Comparison of ENCODE assay signal across 21 mouse cellular contexts in genomic region chr5:77082735-77083134, GRCm38 (mm10). TPM values are rescaled to one million over a fixed set of nuclear protein-coding genes. Genes with fewer than 3 reads are reported as not detected.
DNase-seq lines count a peak whose midpoint lies in the region; ATAC-seq lines count a peak whose summit lies in the region.
"Had no signal": no experiment of that assay in that cellular context is flagged by ENCODE, and none has a peak within 500 bp of the region (broad histone marks: within the 10 kb centered on the region; RNA-seq: fewer than 3 reads in every experiment).

No protein-coding gene starts in this region.

- no peaks in the 10 kb centered on the region for H3K9me3 ChIP-seq in neural tube, embryonic 15.5 days (replicated peaks)
- H3K9me3 ChIP-seq: embryonic facial prominence, embryonic 12.5 days; heart, embryonic 15.5 days; hindbrain, embryonic 13.5 days; limb, embryonic 10.5 days; midbrain, embryonic 15.5 days; neural tube, embryonic 13.5 days had no signal

- no peak overlapping the region for H3K9ac ChIP-seq in neural tube, embryonic 15.5 days (replicated peaks)
- H3K9ac ChIP-seq: embryonic facial prominence, embryonic 12.5 days; heart, embryonic 15.5 days; hindbrain, embryonic 13.5 days; midbrain, embryonic 15.5 days; neural tube, embryonic 13.5 days had no signal

- WGBS in neural tube, embryonic 15.5 days, result 85% methylated on average over 7 of the region's 7 CpGs

- no peaks in the 10 kb centered on the region for H3K27me3 ChIP-seq in neural tube, embryonic 15.5 days (replicated peaks)
- H3K27me3 ChIP-seq: embryonic facial prominence, embryonic 12.5 days; heart, embryonic 15.5 days; hindbrain, embryonic 13.5 days; midbrain, embryonic 15.5 days; neural tube, embryonic 13.5 days had no signal

- no peaks in the 10 kb centered on the region for H3K4me1 ChIP-seq in neural tube, embryonic 15.5 days
- H3K4me1 ChIP-seq: embryonic facial prominence, embryonic 12.5 days; heart, embryonic 15.5 days; hindbrain, embryonic 13.5 days; limb, embryonic 10.5 days; midbrain, embryonic 15.5 days; neural tube, embryonic 13.5 days had no signal

- no peak overlapping the region for H3K4me2 ChIP-seq in neural tube, embryonic 15.5 days
- H3K4me2 ChIP-seq: embryonic facial prominence, embryonic 12.5 days; heart, embryonic 15.5 days; hindbrain, embryonic 13.5 days; midbrain, embryonic 15.5 days; neural tube, embryonic 13.5 days had no signal

- no peaks in the 10 kb centered on the region for H3K36me3 ChIP-seq in neural tube, embryonic 15.5 days
- H3K36me3 ChIP-seq: embryonic facial prominence, embryonic 12.5 days; hindbrain, embryonic 13.5 days; limb, embryonic 10.5 days; midbrain, embryonic 15.5 days; neural tube, embryonic 13.5 days had no signal

- ATAC-seq in neural tube, embryonic 15.5 days (ENCODE audit: low FRiP score), result no peak
- ATAC-seq: midbrain, embryonic 15.5 days had no signal

- DNase-seq in adrenal gland, adult (ENCODE audit: inconsistent age in 2 of 2, low spot score in 1 of 2), result peak; percentile 35 to 70
- no peak for DNase-seq in adrenal gland, postnatal 4 days (ENCODE audit: low spot score in 2 of 2)
- peak; percentile 16 to 45 for DNase-seq in left cerebral cortex, postnatal 14 days (ENCODE audit: low spot score in 2 of 2)
- no peak for DNase-seq in left cerebral cortex, postnatal 4 days
- peak; percentile 31 for DNase-seq in CD4-positive, CD25-positive, alpha-beta regulatory T cell, adult 2 months (ENCODE audit: low read depth, low spot score)
- DNase-seq in adrenal gland, postnatal 36 days, result peak; percentile 43 to 61
- no peak for DNase-seq in cerebellum, adult 8-10 months
- DNase-seq: cerebellum, adult 11-12 months; cerebellum, postnatal 14 days; heart, postnatal 36 days; kidney, adult 2 months; liver had no signal

- no peak overlapping the region for H3K4me3 ChIP-seq in neural tube, embryonic 15.5 days (replicated peaks)
- H3K4me3 ChIP-seq: embryonic facial prominence, embryonic 12.5 days; heart, embryonic 15.5 days; hindbrain, embryonic 13.5 days; limb, embryonic 10.5 days; midbrain, embryonic 15.5 days; neural tube, embryonic 13.5 days had no signal

- no peak overlapping the region for H3K27ac ChIP-seq in neural tube, embryonic 15.5 days (replicated peaks)
- H3K27ac ChIP-seq: embryonic facial prominence, embryonic 12.5 days; heart, embryonic 15.5 days; hindbrain, embryonic 13.5 days; kidney, postnatal 0 days; limb, embryonic 10.5 days; macrophage; midbrain, embryonic 15.5 days; neural tube, embryonic 13.5 days had no signal

- intact Hi-C loops in left cerebral cortex, postnatal 14 days (cut with DNase I), result no loop called here
- intact Hi-C loops in left cerebral cortex, postnatal 4 days (cut with DNase I), result no loop called here

RNA-seq across cellular contexts. Expression of gene Hopx, which starts 32.2 kb away (rescaled TPM):
- total RNA-seq in adrenal gland, postnatal 4 days (2021), result 1 to 10 TPM; 4.8 to 7.2 TPM
- 10 to 100 TPM; 21.4 to 26.3 TPM for total RNA-seq in left cerebral cortex, postnatal 14 days (2021)
- 10 to 100 TPM; 11.1 to 13.7 TPM for total RNA-seq in left cerebral cortex, postnatal 4 days (2021)
- 1 to 10 TPM; 1.7 to 2.6 TPM for total RNA-seq in adrenal gland, postnatal 36 days (2021)
- 10.9 and 12.2 TPM in 2 replicates for polyA plus RNA-seq in neural tube, embryonic 15.5 days (2015; fragmentation: Nextera tagmentation; extraction: Ambion mirVana)
- polyA plus RNA-seq: limb, embryonic 10.5 days had no signal

Comparison
In these comparisons a context has a peak if more than half of its experiments do, and no peak if none do; other contexts are left out.
1. DNase-seq: peak in adrenal gland, adult (2 of 2), left cerebral cortex, postnatal 14 days (2 of 2), CD4-positive, CD25-positive, alpha-beta regulatory T cell, adult 2 months (single experiment) and adrenal gland, postnatal 36 days (2 of 2); none in adrenal gland, postnatal 4 days (0 of 2), left cerebral cortex, postnatal 4 days (single experiment) and cerebellum, adult 8-10 months (single experiment).